Mouse (Mus musculus) left cerebral cortex, postnatal 14 days (tissue): Measurements from ENCODE around the gene Chka. TPM values are rescaled to one million over a fixed set of nuclear protein-coding genes. Genes with fewer than 3 reads are reported as not detected.

ENCODE experiments used
- DNase-seq, 2 experiments: peaks; one replicate each; pipeline ENCODE4 v3.0.0; 2021 to 2022; ENCODE audit warnings: low spot score in 2 of 2, mixed read lengths in 1 of 2
- intact Hi-C: fragments of 180-260 bp; cut with DNase I; formaldehyde crosslinking; loops from one replicate; pipeline ENCODE4 v1.15.1; 2025
- total RNA-seq, 2 experiments: library from RNA; stranded (reverse); gene quantifications; 2 replicates each; pipeline ENCODE4 v1.2.3; 2021

Gene Chka
- total RNA-seq, 2 experiments from 2014 or later, result 75.5 to 99.5 TPM

DNA sequence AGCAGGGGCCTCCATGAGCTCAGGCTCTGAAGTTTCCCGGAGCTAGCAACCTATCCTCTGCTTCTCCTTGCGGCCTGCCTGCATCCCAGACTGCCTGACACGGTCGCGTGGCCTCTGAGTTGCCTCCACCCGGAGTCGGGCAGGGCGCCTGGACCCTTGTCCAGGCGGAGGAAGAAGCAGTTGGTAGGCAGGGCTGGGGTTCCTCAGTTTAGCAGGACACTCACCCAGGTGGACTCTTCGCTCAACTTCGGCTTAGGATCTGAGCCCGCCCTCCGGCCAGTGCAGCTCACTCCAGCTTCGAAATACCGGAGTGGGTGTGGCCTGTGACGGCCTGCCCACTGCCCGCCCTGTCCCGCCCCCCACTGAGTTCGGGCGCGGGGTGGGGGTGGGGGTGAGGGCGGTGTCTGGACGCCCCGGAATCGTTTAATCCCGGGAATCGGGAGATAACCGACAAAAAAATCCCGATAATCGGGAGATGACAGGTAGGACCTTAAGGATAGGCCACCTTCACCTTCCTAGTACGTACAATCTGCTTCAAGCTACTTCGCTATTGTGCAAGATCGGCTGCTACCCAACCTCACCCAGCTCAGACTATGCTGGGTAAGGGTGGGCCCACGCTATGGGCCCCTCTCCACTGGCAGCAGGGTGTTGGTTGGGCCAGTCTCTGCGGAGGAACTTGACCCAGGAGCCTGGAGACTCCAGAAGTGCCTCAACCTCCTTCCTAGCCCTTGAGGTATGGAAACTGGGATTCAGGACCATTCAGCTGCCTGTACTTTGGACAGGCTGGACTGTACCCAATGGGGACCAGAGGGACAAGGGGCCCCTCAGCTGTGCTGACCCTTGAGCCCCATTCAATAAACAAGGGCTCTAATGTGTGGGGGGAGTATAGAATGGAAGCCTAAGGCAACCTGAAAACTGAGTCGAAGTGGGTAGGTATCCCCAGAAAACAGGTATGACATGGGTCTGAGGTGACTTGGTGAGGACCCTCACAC, 55.5 kb downstream of the Chka start, which contains the start of gene Tcirg1:
TSS of gene Tcirg1 (minus strand) at position 339 of the 992 bp plus-strand sequence.
- DNase-seq, result peak in 1 of 2 experiments; percentile 52
- intact Hi-C loops, result loop anchor here (5.0 kb wide), 1 partner anchor 55 kb away; the partner anchor contains the start of gene Chka

GRCm38 (mm10) chr19:3907876-3908660, 56.5 kb downstream of the Chka start:
- no peak for DNase-seq
- intact Hi-C loops, result loop anchor here (5.0 kb wide), 1 partner anchor 56 kb away; the partner anchor contains the start of gene Chka

DNA sequence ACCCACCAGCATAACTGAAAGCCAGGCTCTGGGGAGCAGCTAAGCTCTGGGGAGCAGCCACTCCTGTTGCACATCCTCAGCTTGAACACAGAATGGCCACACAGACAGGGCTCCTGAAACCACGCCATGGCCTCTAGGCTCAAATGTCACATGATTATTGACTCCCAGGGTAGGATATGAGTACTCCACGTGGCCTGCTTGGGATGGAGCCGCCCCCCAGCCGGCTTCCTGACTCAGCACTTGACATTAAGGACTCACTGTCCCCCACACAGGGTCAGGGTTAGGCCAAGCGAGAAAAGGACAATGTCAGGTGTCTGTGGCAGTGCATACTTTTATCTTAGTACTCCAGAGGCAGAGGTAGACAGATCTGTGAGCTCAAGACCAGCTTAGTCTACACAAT, 58.6 kb downstream of the Chka start:
- intact Hi-C loops, result no loop called here
- DNase-seq, result no peak

- intact Hi-C loops, result no loop called here
- peak; percentile 91 to 97 for DNase-seq
These were observed 61.0 kb downstream of the Chka start, which contains the start of gene Ndufs8 for GRCm38 (mm10) chr19:3912337-3913204. Gene Ndufs8, minus strand, starts transcription at chr19:3912774.

DNA sequence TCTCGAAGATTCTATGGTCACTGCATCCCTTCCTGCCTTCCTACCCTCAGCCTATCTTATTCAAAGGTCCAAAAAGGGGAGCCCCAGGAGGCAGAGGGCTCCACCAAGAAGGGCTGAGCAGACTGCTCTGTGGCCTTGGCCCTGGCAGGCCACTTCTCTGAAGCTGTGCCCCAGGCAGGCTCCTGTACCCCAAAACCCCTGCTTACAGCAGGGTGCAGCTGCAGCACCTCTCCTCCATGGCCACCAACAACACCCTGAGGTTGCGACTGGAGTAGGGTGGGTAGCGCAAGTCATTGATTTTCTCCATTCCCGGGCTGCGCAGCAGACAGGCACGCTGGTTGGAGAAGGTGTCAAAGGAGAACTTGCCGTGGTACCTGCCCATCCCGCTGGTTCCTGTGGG, 62.1 kb downstream of the Chka start:
- no peak for DNase-seq
- intact Hi-C loops, result no loop called here

DNA sequence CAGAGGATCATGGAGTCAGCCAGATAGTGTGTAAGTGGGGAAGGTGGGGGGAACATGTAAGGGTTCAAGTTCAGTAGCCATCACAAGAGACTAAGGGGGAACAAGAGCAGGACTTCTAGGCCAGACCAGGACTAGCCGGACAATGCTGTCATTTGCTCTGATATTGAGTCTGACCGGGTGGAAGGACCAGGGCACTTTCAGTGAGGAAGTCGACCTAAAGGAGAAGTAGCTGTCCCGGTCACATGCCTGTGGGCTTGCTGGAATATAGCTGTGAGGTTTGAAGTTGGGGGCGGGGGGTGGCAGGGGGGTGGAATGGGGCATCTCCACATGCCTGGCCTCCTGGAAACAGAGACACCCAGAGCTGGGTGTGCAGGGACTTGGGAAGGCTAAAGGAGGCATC, 63.0 kb downstream of the Chka start:
- intact Hi-C loops, result no loop called here
- DNase-seq, result no peak

DNA sequence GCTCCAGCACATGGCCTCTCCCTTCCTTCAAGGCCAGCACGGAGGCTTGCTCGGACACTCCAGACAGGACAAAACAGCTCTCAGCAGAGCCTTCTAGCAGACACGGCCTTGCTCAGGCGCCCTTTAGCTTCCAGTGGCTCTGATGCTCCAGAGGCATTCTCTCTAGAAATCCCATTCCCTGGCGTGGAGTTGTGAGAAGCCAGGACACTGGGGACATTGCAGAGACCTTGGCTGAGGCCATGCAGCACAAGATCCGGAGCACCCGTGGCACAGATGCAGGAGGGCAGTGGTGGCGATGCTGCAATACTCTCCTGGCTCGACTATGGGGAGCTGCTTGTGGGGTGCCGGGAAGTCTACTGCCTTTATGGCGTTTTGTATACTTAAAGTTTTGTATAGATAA, 65.2 kb downstream of the Chka start:
- intact Hi-C loops, result no loop called here
- DNase-seq, result no peak

DNA sequence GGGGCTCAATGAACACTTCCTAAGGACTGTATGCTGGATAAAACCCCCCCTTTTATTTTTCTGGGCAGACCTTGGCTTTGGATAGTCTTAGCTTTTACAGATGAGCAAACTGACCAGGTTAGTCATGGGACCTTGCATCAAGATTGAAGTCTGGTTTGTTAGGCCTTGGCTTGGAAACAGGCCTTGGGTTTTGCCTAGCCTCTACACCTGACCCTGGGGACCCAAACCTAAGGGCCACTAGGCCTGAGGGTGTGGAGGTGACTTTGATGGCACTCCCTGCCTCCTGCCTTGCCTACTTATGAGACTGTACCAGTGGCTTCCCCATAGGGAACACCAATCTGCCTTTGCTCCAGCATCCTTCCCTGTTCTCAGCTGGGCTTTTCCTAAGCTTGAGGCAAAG, 68.4 kb downstream of the Chka start:
- intact Hi-C loops, result no loop called here
- no peak for DNase-seq

DNA sequence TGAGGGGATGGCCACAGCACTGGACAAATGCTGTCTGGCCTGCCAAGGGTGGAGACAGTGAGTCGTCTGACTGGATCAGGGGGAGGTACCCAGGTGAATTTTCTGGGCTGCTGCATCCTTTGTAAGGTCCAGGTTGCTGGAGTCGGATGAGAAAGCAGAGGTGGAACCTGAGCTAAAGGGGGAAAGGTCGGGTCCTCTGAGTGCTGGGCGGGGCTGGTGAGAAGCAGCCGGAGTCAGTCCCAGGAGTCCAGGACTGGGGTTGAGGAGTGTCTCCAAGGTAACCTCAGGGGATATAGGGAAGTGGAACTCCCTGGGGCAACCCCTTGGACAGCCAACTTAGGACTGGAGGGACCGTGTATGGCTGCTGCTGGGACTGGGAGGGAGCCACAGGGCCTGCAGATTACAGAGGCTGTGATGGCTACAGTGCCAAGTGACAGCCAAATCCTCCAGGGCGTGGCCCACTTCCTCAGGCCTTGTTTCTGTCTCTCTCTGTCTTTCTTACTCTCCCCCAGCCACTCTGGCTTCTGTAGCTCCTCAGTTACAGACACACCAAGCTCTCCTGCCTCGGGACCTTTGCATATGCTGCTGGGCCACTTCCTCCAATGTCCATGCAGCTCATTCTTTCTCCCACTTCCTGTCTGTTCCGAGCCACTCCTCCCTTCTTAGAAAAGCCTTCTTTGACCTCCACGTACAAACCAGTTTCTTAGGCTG, 71.2 kb downstream of the Chka start:
- no peak for DNase-seq
- intact Hi-C loops, result no loop called here

DNA sequence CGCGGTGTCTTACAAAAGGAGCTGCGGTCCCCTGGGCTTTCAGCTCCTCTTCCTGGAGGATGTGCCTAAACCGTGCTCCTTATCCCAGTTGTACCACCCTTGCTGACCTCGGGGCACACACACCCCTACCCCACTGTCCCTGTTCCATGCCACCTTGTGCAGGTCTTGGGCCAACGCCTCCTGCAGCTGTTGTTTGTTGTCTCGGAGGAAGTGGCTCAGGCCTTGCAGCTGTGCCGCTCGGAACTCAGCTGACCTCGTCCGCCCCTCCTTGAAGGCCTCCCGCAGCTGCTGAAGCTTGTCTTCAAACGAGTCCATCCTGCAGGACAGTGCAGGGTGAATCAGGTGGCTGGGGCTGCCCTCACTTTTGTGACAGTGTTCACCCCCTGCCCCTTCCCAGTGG, 72.0 kb downstream of the Chka start:
- intact Hi-C loops, result no loop called here

GRCm38 (mm10) chr19:3924190-3924589, 72.6 kb downstream of the Chka start:
- intact Hi-C loops, result no loop called here
- no peak for DNase-seq

More for the DNA sequence above, 72.0 kb downstream of the Chka start:
- no peak for DNase-seq

GRCm38 (mm10) chr19:3924868-3925267, 73.3 kb downstream of the Chka start:
- intact Hi-C loops, result no loop called here
- DNase-seq, result no peak

DNA sequence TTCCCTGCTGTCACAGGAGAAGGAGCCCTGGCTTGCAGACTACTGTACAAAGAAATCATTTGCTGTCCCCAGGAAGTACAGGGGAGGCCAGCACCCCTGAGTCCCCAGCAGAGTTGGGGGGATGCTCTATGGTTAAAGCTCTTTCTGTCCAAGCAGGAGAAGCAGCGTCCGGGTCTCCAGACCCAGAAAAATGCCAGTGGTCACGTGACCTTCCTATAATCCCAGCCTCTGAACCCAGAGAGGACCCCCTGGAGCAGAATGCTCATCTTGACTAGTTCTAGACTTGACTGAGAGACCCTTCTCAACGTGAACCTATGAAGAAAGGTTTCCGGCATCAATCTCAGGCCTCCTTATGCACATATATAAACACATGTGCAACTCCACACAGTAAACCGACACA, 74.3 kb downstream of the Chka start:
- intact Hi-C loops, result no loop called here
- DNase-seq, result no peak

- no peak for DNase-seq
- intact Hi-C loops, result no loop called here
These were observed 74.7 kb downstream of the Chka start for GRCm38 (mm10) chr19:3926279-3926678.

- no peak for DNase-seq
These were observed 75.1 kb downstream of the Chka start for GRCm38 (mm10) chr19:3926685-3927084.

GRCm38 (mm10) chr19:3927989-3928388, 76.4 kb downstream of the Chka start:
- intact Hi-C loops, result no loop called here
- DNase-seq, result no peak

More at GRCm38 (mm10) chr19:3926685-3927084, 75.1 kb downstream of the Chka start:
- intact Hi-C loops, result no loop called here

GRCm38 (mm10) chr19:3928779-3929178, 77.2 kb downstream of the Chka start:
- intact Hi-C loops, result no loop called here
- DNase-seq, result no peak

- intact Hi-C loops, result no loop called here
- DNase-seq, result peak; percentile 61 to 63
These were observed 77.8 kb downstream of the Chka start, which contains the start of gene Aldh3b1 for GRCm38 (mm10) chr19:3929211-3929941. Gene Aldh3b1, minus strand, starts transcription at chr19:3929808.
